Mouse (Mus musculus): ENCODE results near the gene Tor1aip2.
A peak's percentile ranks its signal among the peaks of the same experiment; 100 is the strongest.
"Not testable (repeated sequence)": the region's sequence is repeated elsewhere in the genome, so short reads cannot be mapped to it uniquely, and the experiment has no call there.

Gene Tor1aip2

GRCm38 (mm10) chr1:156035269-156035929 lies at the start of gene Tor1aip2:
Gene Tor1aip2, plus strand, starts transcription at chr1:156035403.
- DNase-seq (ENCODE audit: low read depth): no peak

GRCm38 (mm10) chr1:155987625-155988024 lies 47.6 kb upstream of the Tor1aip2 start:
- DNase-seq (ENCODE audit: low read depth): no peak

GRCm38 (mm10) chr1:155989387-155989786 lies 45.8 kb upstream of the Tor1aip2 start:
- no peak for DNase-seq (ENCODE audit: low read depth)

GRCm38 (mm10) chr1:155990391-155990790 lies 44.8 kb upstream of the Tor1aip2 start:
- DNase-seq (ENCODE audit: low read depth): no peak

- DNase-seq (ENCODE audit: low read depth): no peak
These were observed 40.7 kb upstream of the Tor1aip2 start for GRCm38 (mm10) chr1:155994524-155994923.

- DNase-seq (ENCODE audit: low read depth): no peak
These were observed 39.6 kb upstream of the Tor1aip2 start for GRCm38 (mm10) chr1:155995612-155996011.

GRCm38 (mm10) chr1:156002366-156002765 lies 32.8 kb upstream of the Tor1aip2 start:
- DNase-seq (ENCODE audit: low read depth): no peak

GRCm38 (mm10) chr1:156003201-156003935 lies 31.8 kb upstream of the Tor1aip2 start:
- no peak for DNase-seq (ENCODE audit: low read depth)

GRCm38 (mm10) chr1:156005906-156006305 lies 29.3 kb upstream of the Tor1aip2 start:
- DNase-seq (ENCODE audit: low read depth): no peak

GRCm38 (mm10) chr1:156009003-156009402 lies 26.2 kb upstream of the Tor1aip2 start:
- no peak for DNase-seq (ENCODE audit: low read depth)

- no peak for DNase-seq (ENCODE audit: low read depth)
These were observed 15.4 kb upstream of the Tor1aip2 start for GRCm38 (mm10) chr1:156019800-156020199.

- DNase-seq (ENCODE audit: low read depth): no peak
These were observed 14.8 kb upstream of the Tor1aip2 start for GRCm38 (mm10) chr1:156020402-156020801.

GRCm38 (mm10) chr1:156024831-156025503 lies 10.2 kb upstream of the Tor1aip2 start:
- no peak for DNase-seq (ENCODE audit: low read depth)

GRCm38 (mm10) chr1:156027849-156028248 lies 7.4 kb upstream of the Tor1aip2 start:
- DNase-seq (ENCODE audit: low read depth): no peak

- no peak for DNase-seq (ENCODE audit: low read depth)
These were observed 6.7 kb upstream of the Tor1aip2 start for GRCm38 (mm10) chr1:156028340-156028975.

GRCm38 (mm10) chr1:156033921-156034320 lies 1.3 kb upstream of the Tor1aip2 start:
- DNase-seq (ENCODE audit: low read depth): no peak

GRCm38 (mm10) chr1:156034661-156035060 lies 542 bp upstream of the Tor1aip2 start:
- DNase-seq (ENCODE audit: low read depth): no peak

GRCm38 (mm10) chr1:156035930-156036737 lies 931 bp downstream of the Tor1aip2 start, which contains the start of gene Tor1aip1:
Gene Tor1aip1, minus strand, starts transcription at chr1:156036480.
- DNase-seq (ENCODE audit: low read depth): peak; percentile 98

GRCm38 (mm10) chr1:156037144-156037583 lies 2.0 kb downstream of the Tor1aip2 start:
- peak; percentile 44 for DNase-seq (ENCODE audit: low read depth)

- DNase-seq (ENCODE audit: low read depth): not testable (repeated sequence)
These were observed 4.8 kb downstream of the Tor1aip2 start for GRCm38 (mm10) chr1:156039989-156040388.

GRCm38 (mm10) chr1:156040731-156041401 lies 5.7 kb downstream of the Tor1aip2 start:
- DNase-seq (ENCODE audit: low read depth): peak; percentile 83

Measured in fibroblast of lung, adult 2 months (primary cell).